Mouse (Mus musculus): ENCODE measurements around the gene Olfr921. TPM values are rescaled to one million over a fixed set of nuclear protein-coding genes. Genes with fewer than 3 reads are reported as not detected.

Gene Olfr921
- polyA plus RNA-seq, 1 experiment from 2014 or later, result not detected

DNA sequence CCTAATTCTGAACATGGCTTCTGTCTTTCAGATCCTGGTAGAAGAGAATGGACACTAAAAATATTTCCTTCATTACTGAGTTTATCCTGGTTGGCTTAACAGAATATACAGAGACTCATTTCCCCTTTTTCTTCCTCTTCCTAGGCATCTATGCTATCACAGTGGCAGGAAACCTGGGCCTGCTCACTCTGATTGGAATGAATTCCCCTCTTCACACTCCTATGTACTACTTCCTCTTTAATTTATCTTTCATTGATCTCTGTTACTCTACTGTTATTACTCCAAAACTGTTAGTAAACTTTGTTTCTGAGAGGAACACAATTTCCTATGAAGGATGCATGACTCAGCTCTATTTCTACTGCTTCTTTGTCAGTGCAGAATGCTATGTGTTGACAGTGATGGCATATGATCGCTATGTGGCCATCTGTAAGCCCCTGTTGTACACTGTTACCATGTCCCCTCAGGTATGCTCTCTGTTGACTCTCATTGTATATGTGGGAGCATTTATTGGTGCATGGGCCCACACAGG is 42.7 kb downstream of the Olfr921 start:
- Histone ChIP-seq H3K27me3 (ENCODE audit: control insufficient read depth, insufficient read depth, low read depth, low read length) (no peaks in the 10 kb centered on the region), H3K4me3 (ENCODE audit: low read depth, low read length) (no peak overlapping the region), H3K9ac (ENCODE audit: low read depth, low read length) (no peak overlapping the region), H3K36me3 (ENCODE audit: control insufficient read depth, insufficient read depth) (no peaks in the 10 kb centered on the region), H3K9me3 (replicated peaks; ENCODE audit: control insufficient read depth, low read length) (no peaks in the 10 kb centered on the region), H3K27ac (ENCODE audit: low read length) (no peak overlapping the region), H3K4me2 (ENCODE audit: low read depth, low read length) (no peak overlapping the region), H3K4me1 (ENCODE audit: control insufficient read depth, low read depth, low read length) (no peaks in the 10 kb centered on the region)
- WGBS (ENCODE audit: insufficient replicate concordance), result 55% methylated on average over 1 of the region's 1 CpGs
- no peak for ATAC-seq (ENCODE audit: low read depth)

DNA sequence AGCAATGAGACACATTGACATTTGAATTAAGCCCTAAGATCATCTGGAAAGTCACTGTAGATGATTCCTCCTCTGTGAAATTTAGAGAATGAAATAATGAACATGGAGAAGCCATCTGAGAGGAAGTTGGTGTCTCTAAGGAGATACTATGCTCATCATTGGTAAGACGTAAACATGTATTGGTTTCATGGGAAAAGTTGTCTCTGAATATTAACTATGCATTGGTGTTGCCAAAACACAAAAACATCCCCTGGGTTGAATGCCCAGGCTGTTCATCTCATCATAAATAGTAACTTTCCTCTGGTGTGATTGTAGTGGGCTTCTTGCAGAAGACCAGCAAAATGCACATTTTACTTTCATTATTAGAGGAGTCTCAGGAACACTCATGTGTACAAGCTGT is 53.4 kb downstream of the Olfr921 start, which contains the start of gene Olfr923:
Gene Olfr923, plus strand, starts transcription at position 301 of the 400 bp plus-strand sequence.
- no peak for ATAC-seq (ENCODE audit: low read depth)
- Histone ChIP-seq H3K4me2 (ENCODE audit: low read depth, low read length) (no peak within 1 kb of the TSS), H3K36me3 (ENCODE audit: control insufficient read depth, insufficient read depth) (no peaks in the 10 kb centered on the region), H3K9ac (ENCODE audit: low read depth, low read length) (no peak within 1 kb of the TSS), H3K4me1 (ENCODE audit: control insufficient read depth, low read depth, low read length) (no peaks in the 10 kb centered on the region), H3K9me3 (replicated peaks; ENCODE audit: control insufficient read depth, low read length) (no peaks in the 10 kb centered on the region), H3K27me3 (ENCODE audit: control insufficient read depth, insufficient read depth, low read depth, low read length) (no peaks in the 10 kb centered on the region), H3K27ac (ENCODE audit: low read length) (no peak within 1 kb of the TSS), H3K4me3 (ENCODE audit: low read depth, low read length) (no peak within 1 kb of the TSS)
- WGBS (ENCODE audit: insufficient replicate concordance), result 71% methylated on average over 1 of the region's 1 CpGs

Other genes starting within 250 kb of the Olfr921 start
- not detected in 2 replicates for gene Olfr910, start 235.2 kb upstream of the Olfr921 start, polyA plus RNA-seq (2015; fragmentation: Nextera tagmentation; extraction: Ambion mirVana)
- not detected in 2 replicates for gene Olfr912, start 192.9 kb upstream of the Olfr921 start, polyA plus RNA-seq (2015; fragmentation: Nextera tagmentation; extraction: Ambion mirVana)
- gene Olfr913, start 180.3 kb upstream of the Olfr921 start, polyA plus RNA-seq (2015; fragmentation: Nextera tagmentation; extraction: Ambion mirVana), result not detected in 2 replicates
- gene Olfr914, start 168.0 kb upstream of the Olfr921 start, polyA plus RNA-seq (2015; fragmentation: Nextera tagmentation; extraction: Ambion mirVana), result not detected in 2 replicates
- gene Olfr916, start 113.2 kb upstream of the Olfr921 start, polyA plus RNA-seq (2015; fragmentation: Nextera tagmentation; extraction: Ambion mirVana), result not detected in 2 replicates
- not detected in 2 replicates for gene Olfr917, start 107.2 kb upstream of the Olfr921 start, polyA plus RNA-seq (2015; fragmentation: Nextera tagmentation; extraction: Ambion mirVana)
- not detected in 2 replicates for gene Olfr918, start 98.5 kb upstream of the Olfr921 start, polyA plus RNA-seq (2015; fragmentation: Nextera tagmentation; extraction: Ambion mirVana)
- gene Olfr919, start 69.4 kb upstream of the Olfr921 start, polyA plus RNA-seq (2015; fragmentation: Nextera tagmentation; extraction: Ambion mirVana), result not detected in 2 replicates
- gene Vwa5a, start 54.8 kb upstream of the Olfr921 start, polyA plus RNA-seq (2015; fragmentation: Nextera tagmentation; extraction: Ambion mirVana), result 9.0 and 9.5 TPM in 2 replicates
- not detected in 2 replicates for gene Olfr920, start 20.8 kb upstream of the Olfr921 start, polyA plus RNA-seq (2015; fragmentation: Nextera tagmentation; extraction: Ambion mirVana)
- not detected in 2 replicates for gene Olfr922, start 41.5 kb downstream of the Olfr921 start, polyA plus RNA-seq (2015; fragmentation: Nextera tagmentation; extraction: Ambion mirVana)
- not detected in 2 replicates for gene Olfr923, start 53.5 kb downstream of the Olfr921 start, polyA plus RNA-seq (2015; fragmentation: Nextera tagmentation; extraction: Ambion mirVana)
- gene Olfr924, start 71.4 kb downstream of the Olfr921 start, polyA plus RNA-seq (2015; fragmentation: Nextera tagmentation; extraction: Ambion mirVana), result not detected in 2 replicates
- not detected in 2 replicates for gene Olfr26, start 82.0 kb downstream of the Olfr921 start, polyA plus RNA-seq (2015; fragmentation: Nextera tagmentation; extraction: Ambion mirVana)
- gene Olfr926, start 104.1 kb downstream of the Olfr921 start, polyA plus RNA-seq (2015; fragmentation: Nextera tagmentation; extraction: Ambion mirVana), result not detected in 2 replicates
- not detected in 2 replicates for gene Olfr930, start 156.7 kb downstream of the Olfr921 start, polyA plus RNA-seq (2015; fragmentation: Nextera tagmentation; extraction: Ambion mirVana)
- gene Olfr933, start 199.2 kb downstream of the Olfr921 start, polyA plus RNA-seq (2015; fragmentation: Nextera tagmentation; extraction: Ambion mirVana), result not detected in 2 replicates
- not detected in 2 replicates for gene Olfr934, start 215.2 kb downstream of the Olfr921 start, polyA plus RNA-seq (2015; fragmentation: Nextera tagmentation; extraction: Ambion mirVana)
- not detected in 2 replicates for gene Olfr935, start 226.6 kb downstream of the Olfr921 start, polyA plus RNA-seq (2015; fragmentation: Nextera tagmentation; extraction: Ambion mirVana)

All from liver, embryonic 16.5 days (tissue).